Mouse (Mus musculus): ENCODE measurements around the gene Ntsr2. TPM values are rescaled to one million over a fixed set of nuclear protein-coding genes. Genes with fewer than 3 reads are reported as not detected.
"Not testable (repeated sequence)": the region's sequence is repeated elsewhere in the genome, so short reads cannot be mapped to it uniquely, and the experiment has no call there.

The Ntsr2 gene
- polyA plus RNA-seq, 1 experiment from 2014 or later = not detected

GRCm38 (mm10) chr12:16690631-16691030, 37.4 kb downstream of the Ntsr2 start:
- no peak overlapping the region for H3K9ac ChIP-seq (ENCODE audit: low read depth, low read length)
- H3K27ac ChIP-seq (ENCODE audit: low read depth, low read length) = no peak overlapping the region
- ATAC-seq = no peak
- H3K36me3 ChIP-seq (ENCODE audit: control insufficient read depth, insufficient read depth) = peaks cover 7% of the 10 kb centered on the region; the same call in 1 of the 2 replicates
- TF ChIP-seq CTCF (IDR thresholded peaks at IDR 0.05; ENCODE audit: low read depth) = no peak
- H3K27me3 ChIP-seq (replicated peaks; ENCODE audit: control insufficient read depth, insufficient read depth, low read length) = no peaks in the 10 kb centered on the region
- no peak overlapping the region for H3K4me3 ChIP-seq (ENCODE audit: low read depth, low read length)
- 87% methylated on average over 9 of the region's 9 CpGs for WGBS
- no peaks in the 10 kb centered on the region for H3K9me3 ChIP-seq (ENCODE audit: control insufficient read depth)
- H3K4me1 ChIP-seq (replicated peaks; ENCODE audit: control insufficient read depth, insufficient read depth, low read length) = no peaks in the 10 kb centered on the region
- H3K4me2 ChIP-seq (replicated peaks; ENCODE audit: low read depth) = no peak overlapping the region

- no peak for ATAC-seq
- no peaks in the 10 kb centered on the region for H3K4me1 ChIP-seq (replicated peaks; ENCODE audit: control insufficient read depth, insufficient read depth, low read length)
- H3K9ac ChIP-seq (ENCODE audit: low read depth, low read length) = no peak overlapping the region
- H3K9me3 ChIP-seq (ENCODE audit: control insufficient read depth) = no peaks in the 10 kb centered on the region
- H3K36me3 ChIP-seq (ENCODE audit: control insufficient read depth, insufficient read depth) = peaks cover 11% of the 10 kb centered on the region
- H3K4me2 ChIP-seq (replicated peaks; ENCODE audit: low read depth) = no peak overlapping the region
- no peak overlapping the region for H3K4me3 ChIP-seq (ENCODE audit: low read depth, low read length)
- no peaks in the 10 kb centered on the region for H3K27me3 ChIP-seq (replicated peaks; ENCODE audit: control insufficient read depth, insufficient read depth, low read length)
- TF ChIP-seq CTCF (IDR thresholded peaks at IDR 0.05; ENCODE audit: low read depth) = no peak
- 82% methylated on average over 5 of the region's 5 CpGs for WGBS
- no peak overlapping the region for H3K27ac ChIP-seq (ENCODE audit: low read depth, low read length)
Measured at GRCm38 (mm10) chr12:16694783-16695182, 41.6 kb downstream of the Ntsr2 start.

GRCm38 (mm10) chr12:16695252-16695651, 42.1 kb downstream of the Ntsr2 start:
- not testable (repeated sequence) for ATAC-seq; H3K27me3 ChIP-seq (replicated peaks; ENCODE audit: control insufficient read depth, insufficient read depth, low read length); H3K9ac ChIP-seq (ENCODE audit: low read depth, low read length); H3K9me3 ChIP-seq (ENCODE audit: control insufficient read depth); H3K4me3 ChIP-seq (ENCODE audit: low read depth, low read length); H3K4me2 ChIP-seq (replicated peaks; ENCODE audit: low read depth); H3K27ac ChIP-seq (ENCODE audit: low read depth, low read length); H3K4me1 ChIP-seq (replicated peaks; ENCODE audit: control insufficient read depth, insufficient read depth, low read length)
- peaks cover 12% of the 10 kb centered on the region for H3K36me3 ChIP-seq (ENCODE audit: control insufficient read depth, insufficient read depth)
- 91% methylated on average over 7 of the region's 8 CpGs for WGBS

GRCm38 (mm10) chr12:16696146-16696545, 43.0 kb downstream of the Ntsr2 start:
- H3K9ac ChIP-seq (ENCODE audit: low read depth, low read length) = no peak overlapping the region
- no peaks in the 10 kb centered on the region for H3K27me3 ChIP-seq (replicated peaks; ENCODE audit: control insufficient read depth, insufficient read depth, low read length)
- no peak for ATAC-seq
- H3K4me2 ChIP-seq (replicated peaks; ENCODE audit: low read depth) = no peak overlapping the region
- no peaks in the 10 kb centered on the region for H3K4me1 ChIP-seq (replicated peaks; ENCODE audit: control insufficient read depth, insufficient read depth, low read length)
- H3K27ac ChIP-seq (ENCODE audit: low read depth, low read length) = no peak overlapping the region; the same call in 1 of the 2 replicates
- H3K36me3 ChIP-seq (ENCODE audit: control insufficient read depth, insufficient read depth) = peaks cover 12% of the 10 kb centered on the region
- TF ChIP-seq CTCF (IDR thresholded peaks at IDR 0.05; ENCODE audit: low read depth) = no peak
- no peaks in the 10 kb centered on the region for H3K9me3 ChIP-seq (ENCODE audit: control insufficient read depth)
- no peak overlapping the region for H3K4me3 ChIP-seq (ENCODE audit: low read depth, low read length)
- WGBS = 90% methylated on average over 13 of the region's 13 CpGs

GRCm38 (mm10) chr12:16698691-16699090, 45.5 kb downstream of the Ntsr2 start:
- no peaks in the 10 kb centered on the region for H3K27me3 ChIP-seq (replicated peaks; ENCODE audit: control insufficient read depth, insufficient read depth, low read length)
- peaks cover 20% of the 10 kb centered on the region for H3K36me3 ChIP-seq (ENCODE audit: control insufficient read depth, insufficient read depth)
- no peaks in the 10 kb centered on the region for H3K4me1 ChIP-seq (replicated peaks; ENCODE audit: control insufficient read depth, insufficient read depth, low read length)
- TF ChIP-seq CTCF (IDR thresholded peaks at IDR 0.05; ENCODE audit: low read depth) = no peak
- ATAC-seq = no peak
- no peak overlapping the region for H3K4me3 ChIP-seq (ENCODE audit: low read depth, low read length)
- no peaks in the 10 kb centered on the region for H3K9me3 ChIP-seq (ENCODE audit: control insufficient read depth)
- H3K4me2 ChIP-seq (replicated peaks; ENCODE audit: low read depth) = no peak overlapping the region
- no peak overlapping the region for H3K27ac ChIP-seq (ENCODE audit: low read depth, low read length)
- no peak overlapping the region for H3K9ac ChIP-seq (ENCODE audit: low read depth, low read length)
- WGBS = 87% methylated on average over 1 of the region's 1 CpGs

Other genes with a start within 250 kb of the Ntsr2 start
- gene Lpin1, start 42.4 kb upstream of the Ntsr2 start, polyA plus RNA-seq (2015; fragmentation: Nextera tagmentation; extraction: Ambion mirVana) = 3.1 and 3.6 TPM in 2 replicates
- gene Greb1, start 147.5 kb downstream of the Ntsr2 start, polyA plus RNA-seq (2015; fragmentation: Nextera tagmentation; extraction: Ambion mirVana) = 2.5 and 3.4 TPM in 2 replicates
- 11.7 and 12.1 TPM in 2 replicates for gene E2f6, start 157.6 kb downstream of the Ntsr2 start, polyA plus RNA-seq (2015; fragmentation: Nextera tagmentation; extraction: Ambion mirVana)
- 13.3 and 16.9 TPM in 2 replicates for gene Rock2, start 241.5 kb downstream of the Ntsr2 start, polyA plus RNA-seq (2015; fragmentation: Nextera tagmentation; extraction: Ambion mirVana)